Mouse (Mus musculus) heart, embryonic 10.5 days (tissue): ENCODE data around the gene Slc5a2. TPM values are rescaled to one million over a fixed set of nuclear protein-coding genes. Genes with fewer than 3 reads are reported as not detected.
A peak's percentile ranks its signal among the peaks of the same experiment; 100 is the strongest.

Source experiments
- DNase-seq: peaks from one replicate; pipeline ENCODE4 v3.0.0-alpha.2; 2017; ENCODE audit warnings: low spot score
- H3K27ac ChIP-seq: fragments of 300-500 bp; sonication (generic); 2 replicates; pipeline ENCODE4 v1.5.1; 2016; ENCODE audit warnings: mild to moderate bottlenecking
- H3K27me3 ChIP-seq: fragments of 300-500 bp; sonication (generic); 2 replicates; pipeline ENCODE4 v1.6.1; 2016; ENCODE audit warnings: mild to moderate bottlenecking; ENCODE audit not compliant: poor library complexity, insufficient read depth, severe bottlenecking
- H3K36me3 ChIP-seq: fragments of 300-500 bp; sonication (generic); 2 replicates; pipeline ENCODE4 v1.6.1; 2016; ENCODE audit warnings: mild to moderate bottlenecking, moderate library complexity
- H3K4me1 ChIP-seq: fragments of 300-500 bp; sonication (generic); 2 replicates; pipeline ENCODE4 v1.6.1; 2016; ENCODE audit warnings: mild to moderate bottlenecking
- H3K4me3 ChIP-seq: fragments of 300-500 bp; sonication (generic); 2 replicates; pipeline ENCODE4 v1.5.1; 2016; ENCODE audit warnings: mild to moderate bottlenecking, moderate library complexity
- H3K9me3 ChIP-seq: fragments of 300-500 bp; sonication (generic); 2 replicates; pipeline ENCODE4 v1.6.1; 2016; ENCODE audit warnings: mild to moderate bottlenecking, moderate library complexity
- WGBS: fragments of 180-500 bp; shearing (Covaris S2); methylation state at CpG from one replicate; pipeline ENCODE4 v1.1.7; 2016; 5-methylcytosine and 5-hydroxymethylcytosine counted together
- microRNA-seq: library from miRNA; unstranded; fragments of <30 nt; microRNA quantifications from one replicate; pipeline ENCODE4, GENCODE M21; 2017
- polyA plus RNA-seq: library from polyadenylated mRNA; unstranded; fragments of >200 nt; fragmentation: Nextera tagmentation; extraction: Ambion mirVana; gene quantifications from 2 replicates; pipeline ENCODE4 v1.2.1, GENCODE M21; 2016

Slc5a2 gene
- polyA plus RNA-seq, 1 experiment from 2014 or later, result 0.48 TPM

GRCm38 (mm10) chr7:128311263-128311662, 45.8 kb downstream of the Slc5a2 start:
- WGBS, result 45% methylated on average over 3 of the region's 3 CpGs
- H3K4me1 ChIP-seq, result peaks cover 13% of the 10 kb centered on the region
- no peak overlapping the region for H3K4me3 ChIP-seq
- H3K27ac ChIP-seq, result no peak overlapping the region
- DNase-seq, result no peak
- H3K27me3 ChIP-seq, result no peaks in the 10 kb centered on the region
- no peaks in the 10 kb centered on the region for H3K9me3 ChIP-seq
- no peaks in the 10 kb centered on the region for H3K36me3 ChIP-seq

GRCm38 (mm10) chr7:128311811-128312210, 46.4 kb downstream of the Slc5a2 start:
- peaks cover 13% of the 10 kb centered on the region for H3K4me1 ChIP-seq
- DNase-seq, result peak; percentile 66
- H3K27me3 ChIP-seq, result no peaks in the 10 kb centered on the region
- no peaks in the 10 kb centered on the region for H3K9me3 ChIP-seq
- no peak overlapping the region for H3K4me3 ChIP-seq
- no peaks in the 10 kb centered on the region for H3K36me3 ChIP-seq
- WGBS, result 79% methylated on average over 8 of the region's 8 CpGs
- no peak overlapping the region for H3K27ac ChIP-seq

- no peaks in the 10 kb centered on the region for H3K27me3 ChIP-seq
- no peaks in the 10 kb centered on the region for H3K36me3 ChIP-seq
- no peak overlapping the region for H3K27ac ChIP-seq
- DNase-seq, result peak; percentile 36
- 80% methylated on average over 13 of the region's 13 CpGs for WGBS
- H3K4me3 ChIP-seq, result no peak overlapping the region
- H3K4me1 ChIP-seq, result peaks cover 13% of the 10 kb centered on the region
- no peaks in the 10 kb centered on the region for H3K9me3 ChIP-seq
Observed at GRCm38 (mm10) chr7:128312375-128313059, 47.1 kb downstream of the Slc5a2 start.

GRCm38 (mm10) chr7:128313601-128314000, 48.1 kb downstream of the Slc5a2 start:
- H3K36me3 ChIP-seq, result no peaks in the 10 kb centered on the region
- H3K27ac ChIP-seq, result no peak overlapping the region
- H3K4me3 ChIP-seq, result no peak overlapping the region
- H3K27me3 ChIP-seq, result no peaks in the 10 kb centered on the region
- H3K4me1 ChIP-seq, result peaks cover 13% of the 10 kb centered on the region
- peak; percentile 64 for DNase-seq
- no peaks in the 10 kb centered on the region for H3K9me3 ChIP-seq
- 73% methylated on average over 2 of the region's 2 CpGs for WGBS

- Histone ChIP-seq H3K4me1 (peaks cover 18% of the 10 kb centered on the region), H3K4me3 (no peak overlapping the region), H3K9me3 (no peaks in the 10 kb centered on the region), H3K27me3 (no peaks in the 10 kb centered on the region), H3K36me3 (no peaks in the 10 kb centered on the region), H3K27ac (no peak overlapping the region)
- DNase-seq, result peak; percentile 55
- 65% methylated on average over 7 of the region's 7 CpGs for WGBS
Observed at GRCm38 (mm10) chr7:128314491-128314890, 49.0 kb downstream of the Slc5a2 start.

- H3K9me3 ChIP-seq, result no peaks in the 10 kb centered on the region
- DNase-seq, result no peak
- no peak overlapping the region for H3K27ac ChIP-seq
- 65% methylated on average over 4 of the region's 4 CpGs for WGBS
- no peaks in the 10 kb centered on the region for H3K36me3 ChIP-seq
- H3K4me3 ChIP-seq, result no peak overlapping the region
- H3K27me3 ChIP-seq, result no peaks in the 10 kb centered on the region
- H3K4me1 ChIP-seq, result peaks cover 23% of the 10 kb centered on the region
Observed at GRCm38 (mm10) chr7:128317011-128317410, 51.6 kb downstream of the Slc5a2 start.

GRCm38 (mm10) chr7:128319140-128319539, 53.7 kb downstream of the Slc5a2 start:
- peaks cover 23% of the 10 kb centered on the region for H3K4me1 ChIP-seq
- 71% methylated on average over 7 of the region's 7 CpGs for WGBS
- H3K9me3 ChIP-seq, result no peaks in the 10 kb centered on the region
- no peaks in the 10 kb centered on the region for H3K36me3 ChIP-seq
- no peak overlapping the region; the same call in 1 of the 2 replicates for H3K27ac ChIP-seq
- no peaks in the 10 kb centered on the region for H3K27me3 ChIP-seq
- DNase-seq, result peak; percentile 67
- H3K4me3 ChIP-seq, result no peak overlapping the region

- no peak for DNase-seq
- Histone ChIP-seq H3K27ac (no peak overlapping the region), H3K27me3 (no peaks in the 10 kb centered on the region), H3K36me3 (no peaks in the 10 kb centered on the region), H3K4me3 (no peak overlapping the region), H3K4me1 (peaks cover 23% of the 10 kb centered on the region), H3K9me3 (no peaks in the 10 kb centered on the region)
- 84% methylated on average over 2 of the region's 2 CpGs for WGBS
Observed at GRCm38 (mm10) chr7:128320219-128320816, 54.9 kb downstream of the Slc5a2 start.

GRCm38 (mm10) chr7:128321260-128321659, 55.8 kb downstream of the Slc5a2 start:
- H3K9me3 ChIP-seq, result no peaks in the 10 kb centered on the region
- H3K27me3 ChIP-seq, result no peaks in the 10 kb centered on the region
- peaks cover 23% of the 10 kb centered on the region for H3K4me1 ChIP-seq
- WGBS, result 79% methylated on average over 7 of the region's 7 CpGs
- no peak overlapping the region for H3K4me3 ChIP-seq
- DNase-seq, result peak; percentile 53
- H3K36me3 ChIP-seq, result no peaks in the 10 kb centered on the region
- no peak overlapping the region for H3K27ac ChIP-seq

Small RNA genes lying within 50 kb of the gene (microRNA-seq; reads per million reads assigned to microRNA genes)
- not detected for gene Mir3103

Other genes starting within 250 kb of the Slc5a2 start
- gene Itgam, start 203.0 kb upstream of the Slc5a2 start, polyA plus RNA-seq, result 0.06 and 0.25 TPM in 2 replicates
- 0.09 TPM in 1 of 2 replicates, not detected in the other for gene Gm49368, start 203.0 kb upstream of the Slc5a2 start, polyA plus RNA-seq
- 0.05 and 0.10 TPM in 2 replicates for gene Itgax, start 136.1 kb upstream of the Slc5a2 start, polyA plus RNA-seq
- gene Itgad, start 111.3 kb upstream of the Slc5a2 start, polyA plus RNA-seq, result not detected in 2 replicates
- 258 and 459 TPM in 2 replicates for gene Cox6a2, start 59.3 kb upstream of the Slc5a2 start, polyA plus RNA-seq
- gene Armc5, start 28.3 kb upstream of the Slc5a2 start, polyA plus RNA-seq, result 16.6 and 17.5 TPM in 2 replicates
- 7.1 and 7.2 TPM in 2 replicates for gene 9130023H24Rik, start 27.6 kb upstream of the Slc5a2 start, polyA plus RNA-seq
- gene Tgfb1i1, start 18.8 kb upstream of the Slc5a2 start, polyA plus RNA-seq, result 144 and 202 TPM in 2 replicates
- 20.3 and 25.1 TPM in 2 replicates for gene BC017158, start 32.5 kb downstream of the Slc5a2 start, polyA plus RNA-seq
- gene Rgs10, start 153.1 kb downstream of the Slc5a2 start, polyA plus RNA-seq, result 16.4 and 19.3 TPM in 2 replicates
- gene Tial1, start 196.1 kb downstream of the Slc5a2 start, polyA plus RNA-seq, result 16.3 and 19.9 TPM in 2 replicates